Mouse (Mus musculus): ENCODE data around the gene Mindy4. TPM values are rescaled to one million over a fixed set of nuclear protein-coding genes. Genes with fewer than 3 reads are reported as not detected.

Gene Mindy4
- total and polyA plus RNA-seq, 3 experiments, result 0.05 TPM; not detected in 2

- Histone ChIP-seq H3K4me1 (ENCODE audit: insufficient read depth, low read depth, low read length) (no peaks in the 10 kb centered on the region), H3K4me3 (ENCODE audit: low read depth, low read length) (no peak overlapping the region), H3K27me3 (ENCODE audit: insufficient read depth, low read length) (no peaks in the 10 kb centered on the region; the same call in 1 of the 2 replicates), H3K9me3 (replicated peaks) (no peaks in the 10 kb centered on the region), H3K36me3 (replicated peaks) (no peaks in the 10 kb centered on the region)
- TF ChIP-seq GATA1 (IDR thresholded peaks at IDR 0.05; ENCODE audit: borderline replicate concordance, low read length), result no peak
- TF ChIP-seq POLR2AphosphoS5 (IDR thresholded peaks at IDR 0.05; ENCODE audit: insufficient replicate concordance, low read depth, low read length), result no peak
- no peak for TF ChIP-seq GATA2 (IDR thresholded peaks at IDR 0.05; ENCODE audit: borderline replicate concordance, low read depth, low read length)
- TF ChIP-seq CTCF (IDR thresholded peaks at IDR 0.05; ENCODE audit: low read depth, low read length), result no peak
- TF ChIP-seq TAL1 (conservative IDR thresholded peaks at IDR 0.05; ENCODE audit: low read depth, low read length), result no peak
- DNase-seq (ENCODE audit: low spot score) (no peak), ATAC-seq (ENCODE audit: extremely low read depth, insufficient number of reproducible peaks, low FRiP score, poor library complexity, severe bottlenecking) (no peak)
These were observed 140.3 kb downstream of the Mindy4 start for GRCm38 (mm10) chr6:55343446-55343845.

GRCm38 (mm10) chr6:55344291-55345016 is 141.3 kb downstream of the Mindy4 start:
- TF ChIP-seq GATA2 (IDR thresholded peaks at IDR 0.05; ENCODE audit: borderline replicate concordance, low read depth, low read length) (no peak), POLR2AphosphoS5 (IDR thresholded peaks at IDR 0.05; ENCODE audit: insufficient replicate concordance, low read depth, low read length) (no peak), TAL1 (conservative IDR thresholded peaks at IDR 0.05; ENCODE audit: low read depth, low read length) (no peak)
- Histone ChIP-seq H3K27me3 (ENCODE audit: insufficient read depth, low read length) (no peaks in the 10 kb centered on the region; the same call in 1 of the 2 replicates), H3K36me3 (replicated peaks) (no peaks in the 10 kb centered on the region)

GRCm38 (mm10) chr6:55345264-55345663 is 142.1 kb downstream of the Mindy4 start:
- H3K4me1 ChIP-seq (ENCODE audit: insufficient read depth, low read depth, low read length), result no peaks in the 10 kb centered on the region
- no peaks in the 10 kb centered on the region for H3K36me3 ChIP-seq (replicated peaks)
- DNase-seq (ENCODE audit: low spot score), result no peak
- no peaks in the 10 kb centered on the region for H3K9me3 ChIP-seq (replicated peaks)
- no peaks in the 10 kb centered on the region; the same call in 1 of the 2 replicates for H3K27me3 ChIP-seq (ENCODE audit: insufficient read depth, low read length)
- no peak for ATAC-seq (ENCODE audit: extremely low read depth, insufficient number of reproducible peaks, low FRiP score, poor library complexity, severe bottlenecking)
- no peak for TF ChIP-seq TAL1 (conservative IDR thresholded peaks at IDR 0.05; ENCODE audit: low read depth, low read length)
- TF ChIP-seq GATA1 (IDR thresholded peaks at IDR 0.05; ENCODE audit: borderline replicate concordance, low read length), result no peak
- TF ChIP-seq CTCF (IDR thresholded peaks at IDR 0.05; ENCODE audit: low read depth, low read length), result no peak
- no peak for TF ChIP-seq POLR2AphosphoS5 (IDR thresholded peaks at IDR 0.05; ENCODE audit: insufficient replicate concordance, low read depth, low read length)
- no peak for TF ChIP-seq GATA2 (IDR thresholded peaks at IDR 0.05; ENCODE audit: borderline replicate concordance, low read depth, low read length)
- H3K4me3 ChIP-seq (ENCODE audit: low read depth, low read length), result no peak overlapping the region

More at GRCm38 (mm10) chr6:55344291-55345016, 141.3 kb downstream of the Mindy4 start:
- Histone ChIP-seq H3K9me3 (replicated peaks) (no peaks in the 10 kb centered on the region), H3K4me3 (ENCODE audit: low read depth, low read length) (no peak overlapping the region), H3K4me1 (ENCODE audit: insufficient read depth, low read depth, low read length) (no peaks in the 10 kb centered on the region)
- no peak for ATAC-seq (ENCODE audit: extremely low read depth, insufficient number of reproducible peaks, low FRiP score, poor library complexity, severe bottlenecking)
- DNase-seq (ENCODE audit: low spot score), result no peak

- H3K4me3 ChIP-seq (ENCODE audit: low read depth, low read length), result no peak overlapping the region
- no peak for DNase-seq (ENCODE audit: low spot score)
- TF ChIP-seq GATA1 (IDR thresholded peaks at IDR 0.05; ENCODE audit: borderline replicate concordance, low read length) (no peak), TAL1 (conservative IDR thresholded peaks at IDR 0.05; ENCODE audit: low read depth, low read length) (no peak), GATA2 (IDR thresholded peaks at IDR 0.05; ENCODE audit: borderline replicate concordance, low read depth, low read length) (no peak), CTCF (IDR thresholded peaks at IDR 0.05; ENCODE audit: low read depth, low read length) (no peak), POLR2AphosphoS5 (IDR thresholded peaks at IDR 0.05; ENCODE audit: insufficient replicate concordance, low read depth, low read length) (no peak)
These were observed 143.3 kb downstream of the Mindy4 start for GRCm38 (mm10) chr6:55346491-55346890.

GRCm38 (mm10) chr6:55347711-55348571 is 144.8 kb downstream of the Mindy4 start:
- Histone ChIP-seq H3K27me3 (ENCODE audit: insufficient read depth, low read length) (no peaks in the 10 kb centered on the region), H3K4me3 (ENCODE audit: low read depth, low read length) (no peak overlapping the region), H3K36me3 (replicated peaks) (no peaks in the 10 kb centered on the region), H3K9me3 (replicated peaks) (no peaks in the 10 kb centered on the region), H3K4me1 (ENCODE audit: insufficient read depth, low read depth, low read length) (no peaks in the 10 kb centered on the region)
- no peak for TF ChIP-seq GATA1 (IDR thresholded peaks at IDR 0.05; ENCODE audit: borderline replicate concordance, low read length)
- no peak for ATAC-seq (ENCODE audit: extremely low read depth, insufficient number of reproducible peaks, low FRiP score, poor library complexity, severe bottlenecking)
- no peak for DNase-seq (ENCODE audit: low spot score)

More at GRCm38 (mm10) chr6:55346491-55346890, 143.3 kb downstream of the Mindy4 start:
- H3K9me3 ChIP-seq (replicated peaks), result no peaks in the 10 kb centered on the region
- no peaks in the 10 kb centered on the region for H3K36me3 ChIP-seq (replicated peaks)
- no peak for ATAC-seq (ENCODE audit: extremely low read depth, insufficient number of reproducible peaks, low FRiP score, poor library complexity, severe bottlenecking)
- H3K4me1 ChIP-seq (ENCODE audit: insufficient read depth, low read depth, low read length), result no peaks in the 10 kb centered on the region
- no peaks in the 10 kb centered on the region for H3K27me3 ChIP-seq (ENCODE audit: insufficient read depth, low read length)

GRCm38 (mm10) chr6:55349231-55349630 is 146.0 kb downstream of the Mindy4 start:
- Histone ChIP-seq H3K4me1 (ENCODE audit: insufficient read depth, low read depth, low read length) (no peaks in the 10 kb centered on the region), H3K4me3 (ENCODE audit: low read depth, low read length) (no peak overlapping the region)

More at GRCm38 (mm10) chr6:55349231-55349630, 146.0 kb downstream of the Mindy4 start:
- Histone ChIP-seq H3K36me3 (replicated peaks) (no peaks in the 10 kb centered on the region), H3K27me3 (ENCODE audit: insufficient read depth, low read length) (no peaks in the 10 kb centered on the region), H3K9me3 (replicated peaks) (no peaks in the 10 kb centered on the region)
- ATAC-seq (ENCODE audit: extremely low read depth, insufficient number of reproducible peaks, low FRiP score, poor library complexity, severe bottlenecking) (no peak), DNase-seq (ENCODE audit: low spot score) (no peak)
- TF ChIP-seq GATA1 (IDR thresholded peaks at IDR 0.05; ENCODE audit: borderline replicate concordance, low read length), result no peak
- TF ChIP-seq GATA2 (IDR thresholded peaks at IDR 0.05; ENCODE audit: borderline replicate concordance, low read depth, low read length), result no peak

Data from G1E (cell line).